Mouse (Mus musculus): ENCODE data around the gene Dusp2.

DNA sequence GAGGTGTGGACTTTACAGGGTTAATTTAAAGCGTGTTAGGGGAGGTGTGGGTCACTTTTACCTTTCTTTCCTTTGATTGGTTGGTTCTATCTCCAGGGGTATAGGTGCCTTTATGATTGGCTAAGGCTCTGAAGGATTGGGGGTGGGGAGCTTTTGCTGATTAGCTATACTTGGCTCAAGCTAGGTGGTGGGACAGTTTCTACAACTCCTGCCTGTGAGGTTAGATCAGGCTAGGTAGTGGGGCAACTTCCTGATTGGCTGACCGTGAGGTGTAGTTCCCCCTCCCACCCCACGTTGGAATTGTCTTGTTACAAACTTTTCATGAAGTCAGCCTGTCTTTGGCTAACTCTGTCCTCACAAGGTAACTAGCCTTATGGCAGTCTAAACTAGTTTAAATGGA lies 28.8 kb upstream of the Dusp2 start:
- no peak for TF ChIP-seq CTCF (IDR thresholded peaks at IDR 0.05; ENCODE audit: insufficient read depth, low read depth, low read length)
- TF ChIP-seq POLR2A (IDR thresholded peaks at IDR 0.05; ENCODE audit: insufficient read depth, low read depth, low read length), result no peak
